Comparison of ENCODE assay signal across 15 mouse cellular contexts in the genomic region with DNA sequence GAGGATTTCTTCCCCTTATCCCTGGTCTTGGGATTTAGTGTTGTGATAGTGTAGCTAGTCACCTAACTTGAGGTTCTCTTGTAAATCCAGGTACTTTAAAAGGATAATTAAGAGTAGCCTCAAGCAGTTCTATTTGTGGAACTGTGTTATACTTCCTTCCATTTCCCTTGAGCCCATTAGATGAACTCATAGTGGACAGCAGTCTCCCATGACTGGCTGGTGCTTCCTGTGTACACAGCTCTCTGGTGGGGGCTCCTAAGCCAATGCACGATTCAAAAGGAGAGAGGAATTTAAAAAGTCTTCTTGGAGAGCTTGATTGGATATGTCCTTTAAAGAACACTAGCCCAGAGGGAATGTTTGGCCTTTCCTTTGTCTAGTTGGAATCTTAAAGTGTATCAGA. TPM values are rescaled to one million over a fixed set of nuclear protein-coding genes. Genes with fewer than 3 reads are reported as not detected.
DNase-seq lines count a peak whose midpoint lies in the region; ATAC-seq and TF ChIP-seq lines count a peak whose summit lies in the region.
"Had no signal": no experiment of that assay in that cellular context is flagged by ENCODE, and none has a peak within 500 bp of the region (broad histone marks: within the 10 kb centered on the region; RNA-seq: fewer than 3 reads in every experiment).

No protein-coding gene starts in this region.

- no peak overlapping the region for H3K9ac ChIP-seq in heart, adult 2 months (ENCODE audit: low read depth, low read length)
- H3K9ac ChIP-seq in kidney, embryonic 15.5 days = no peak overlapping the region
- no peak overlapping the region for H3K9ac ChIP-seq in CH12.LX (ENCODE audit: insufficient read depth, low read depth)
- H3K9ac ChIP-seq: forebrain, embryonic 13.5 days; midbrain, embryonic 13.5 days had no signal

- no peaks in the 10 kb centered on the region for H3K27me3 ChIP-seq in heart, adult 2 months (ENCODE audit: control insufficient read depth, insufficient read depth, low read length)
- H3K27me3 ChIP-seq in kidney, embryonic 15.5 days = no peaks in the 10 kb centered on the region
- no peaks in the 10 kb centered on the region for H3K27me3 ChIP-seq in CH12.LX (replicated peaks)
- H3K27me3 ChIP-seq: forebrain, embryonic 13.5 days; midbrain, embryonic 13.5 days had no signal

- dilution Hi-C loops in CH12.LX (cut with MboI; ENCODE audit: extremely low pct_ligation_motif_present, extremely low pct_unique_long_range_greater_than_20kb, low sequenced_read_pairs) = no loop called here

- no peak for TF ChIP-seq CTCF in heart, adult 2 months (IDR thresholded peaks at IDR 0.05)
- no peak for TF ChIP-seq CTCF in CH12.LX (conservative IDR thresholded peaks at IDR 0.05 in 1 of 2, IDR thresholded peaks at IDR 0.05 in 1 of 2; ENCODE audit: low read depth in 2 of 2, low read length in 2 of 2)

- H3K79me2 ChIP-seq in heart, adult 2 months (replicated peaks; ENCODE audit: control insufficient read depth, insufficient read depth, low read length) = peaks cover 5% of the 10 kb centered on the region; the same call in 1 of the 2 replicates
- peaks cover 21% of the 10 kb centered on the region for H3K79me2 ChIP-seq in CH12.LX (replicated peaks; ENCODE audit: control insufficient read depth, extremely low read depth, insufficient read depth, poor library complexity, severe bottlenecking)

- no peaks in the 10 kb centered on the region for H3K9me3 ChIP-seq in kidney, embryonic 15.5 days (replicated peaks)
- H3K9me3 ChIP-seq in CH12.LX (replicated peaks; ENCODE audit: low read length) = no peaks in the 10 kb centered on the region
- H3K9me3 ChIP-seq: forebrain, embryonic 13.5 days; G1E; midbrain, embryonic 13.5 days had no signal

- intact Hi-C loops in heart, adult 2 months (cut with DNase I) = loop anchor here (5.0 kb wide), 1 partner anchor 36 kb away; no protein-coding TSS in a partner anchor
- intact Hi-C loops in heart, postnatal 10 days (cut with DNase I) = loop anchor here (5.0 kb wide), 1 partner anchor 36 kb away; no protein-coding TSS in a partner anchor

- H3K27ac ChIP-seq in heart, adult 2 months = peak overlapping the region; percentile 57
- peak overlapping the region; percentile 15; the same call in 1 of the 2 replicates for H3K27ac ChIP-seq in kidney, embryonic 15.5 days
- no peak overlapping the region for H3K27ac ChIP-seq in CH12.LX (ENCODE audit: insufficient read depth, low read depth)
- H3K27ac ChIP-seq: forebrain, embryonic 13.5 days; midbrain, embryonic 13.5 days had no signal

- in situ Hi-C loops in CH12.LX (cut with MboI; ENCODE audit: low pct_ligation_motif_present, low pct_unique_long_range_greater_than_20kb, low sequenced_read_pairs) = no loop called here

- DNase-seq in heart, adult 2 months = no peak
- DNase-seq in heart, postnatal 4 days = no peak
- DNase-seq in kidney, postnatal 36 days = no peak
- peak; percentile 9 for DNase-seq in CH12.LX (ENCODE audit: extremely low read depth)
- DNase-seq in heart, postnatal 10 days = peak; percentile 9 to 17
- no peak for DNase-seq in c-Kit-positive CD71-positive TER-119-positive erythroid progenitor cells, embryonic 14.5 days (ENCODE audit: low spot score)
- DNase-seq in thymus, postnatal 10 days (ENCODE audit: low spot score in 2 of 2) = no peak
- DNase-seq: adrenal gland, adult 8-10 months; cerebellum, adult 8-10 months; kidney, postnatal 4 days; layer of hippocampus, postnatal 36 days had no signal

- H3K36me3 ChIP-seq in heart, adult 2 months (ENCODE audit: control insufficient read depth, insufficient read depth, low read length) = peaks cover 18% of the 10 kb centered on the region
- peaks cover 14% of the 10 kb centered on the region; the same call in 1 of the 2 replicates for H3K36me3 ChIP-seq in kidney, embryonic 15.5 days
- peaks cover 2 to 36% of the 10 kb centered on the region in 2 experiments for H3K36me3 ChIP-seq in CH12.LX (replicated peaks in 1 of 2; ENCODE audit: control insufficient read depth in 1 of 2, insufficient read depth in 1 of 2, low read length in 1 of 2)
- H3K36me3 ChIP-seq: midbrain, embryonic 13.5 days had no signal

- H3K4me1 ChIP-seq in heart, adult 2 months (ENCODE audit: control insufficient read depth, insufficient read depth, low read length) = peaks cover 9% of the 10 kb centered on the region
- H3K4me1 ChIP-seq in kidney, embryonic 15.5 days = peaks cover 7% of the 10 kb centered on the region
- H3K4me1 ChIP-seq in CH12.LX (ENCODE audit: control insufficient read depth in 1 of 2, insufficient read depth in 2 of 2) = peaks cover 3 to 14% of the 10 kb centered on the region in 2 experiments; a peak in 3 of 4 replicates
- H3K4me1 ChIP-seq: forebrain, embryonic 13.5 days had no signal

- no peak overlapping the region for H3K4me3 ChIP-seq in heart, adult 2 months
- no peak overlapping the region for H3K4me3 ChIP-seq in kidney, embryonic 15.5 days (replicated peaks)
- H3K4me3 ChIP-seq in CH12.LX (replicated peaks in 1 of 3; ENCODE audit: low read depth in 2 of 3, low read length in 2 of 3, poor library complexity in 1 of 3) = no peak overlapping the region
- H3K4me3 ChIP-seq: forebrain, embryonic 13.5 days; midbrain, embryonic 13.5 days had no signal

- no peak overlapping the region for H3K4me2 ChIP-seq in kidney, embryonic 15.5 days
- no peak overlapping the region for H3K4me2 ChIP-seq in CH12.LX (ENCODE audit: insufficient read depth, low read depth, poor library complexity, severe bottlenecking)
- H3K4me2 ChIP-seq: forebrain, embryonic 13.5 days; midbrain, embryonic 13.5 days had no signal

- no peak for ATAC-seq in kidney, embryonic 15.5 days (replicated peaks; ENCODE audit: low FRiP score)
- ATAC-seq: forebrain, embryonic 13.5 days; midbrain, embryonic 13.5 days had no signal

- 7% methylated on average over 1 of the region's 1 CpGs for WGBS in heart, adult 2 months
- WGBS in kidney, embryonic 15.5 days = 40% methylated on average over 1 of the region's 1 CpGs

- TF ChIP-seq RAD21 in CH12.LX (IDR thresholded peaks at IDR 0.05; ENCODE audit: low read depth, low read length) = no peak

- TF ChIP-seq EP300 in heart, adult 2 months (IDR thresholded peaks at IDR 0.05; ENCODE audit: insufficient read depth, low read depth, low read length) = no peak
- TF ChIP-seq EP300 in CH12.LX (IDR thresholded peaks at IDR 0.05; ENCODE audit: low read length) = no peak

- no peak for TF ChIP-seq POLR2A in heart, adult 2 months (IDR thresholded peaks at IDR 0.05; ENCODE audit: insufficient read depth, low read depth, low read length)
- no peak for TF ChIP-seq POLR2A in CH12.LX (IDR thresholded peaks at IDR 0.05; ENCODE audit: low read depth, low read length)

TF ChIP-seq in CH12.LX, 34 proteins besides CTCF, POLR2A, EP300 and RAD21:
- TF ChIP-seq KAT2A (IDR thresholded peaks at IDR 0.05; ENCODE audit: insufficient replicate concordance, low read length) (no peak), CHD2 (IDR thresholded peaks at IDR 0.05; ENCODE audit: low read length) (no peak), UBTF (IDR thresholded peaks at IDR 0.05; ENCODE audit: low read depth, low read length) (no peak), MEF2A (IDR thresholded peaks at IDR 0.05; ENCODE audit: borderline replicate concordance, low read depth, low read length) (no peak), JUND (conservative IDR thresholded peaks at IDR 0.05; ENCODE audit: low read depth, low read length) (no peak), TCF12 (IDR thresholded peaks at IDR 0.05; ENCODE audit: low read depth, low read length) (no peak), MXI1 (IDR thresholded peaks at IDR 0.05; ENCODE audit: low read depth, low read length) (no peak), USF1 (IDR thresholded peaks at IDR 0.05; ENCODE audit: low read depth, low read length) (no peak), ZC3H11A (IDR thresholded peaks at IDR 0.05; ENCODE audit: low read depth, low read length) (no peak), MAFK (IDR thresholded peaks at IDR 0.05; ENCODE audit: insufficient replicate concordance, low read length) (no peak), SIN3A (IDR thresholded peaks at IDR 0.05; ENCODE audit: low read length) (no peak), SMC3 (IDR thresholded peaks at IDR 0.05; ENCODE audit: low read depth, low read length) (no peak)
TF ChIP-seq in CH12.LX: peak in this region for 0.

RNA-seq across cellular contexts. Expression of a gene that starts 39.6 kb away (rescaled TPM):
- total RNA-seq in heart, adult 2 months (2021) = 10 to 100 TPM; 38.3 to 39.0 TPM
- polyA plus RNA-seq in heart, adult 2 months (2012; rRNA removed) = 20.4 and 39.3 TPM in 2 replicates
- 10 to 100 TPM; 51.8 to 55.9 TPM for total RNA-seq in heart, postnatal 4 days (2021)
- polyA plus RNA-seq in kidney, embryonic 15.5 days (2015; fragmentation: Nextera tagmentation; extraction: Ambion mirVana) = 45.4 TPM in 2 replicates
- total RNA-seq in CH12.LX (2012; rRNA removed) (29.5 and 32.9 TPM in 2 replicates), CH12.LX (2014; rRNA removed) (39.6 and 40.8 TPM in 2 replicates)
- polyA plus RNA-seq in CH12.LX (2012; ENCODE audit: insufficient read length, low read depth) = 54.7 and 60.4 TPM in 2 replicates
- 10 to 100 TPM; 53.2 to 53.6 TPM for total RNA-seq in heart, postnatal 10 days (2021)

RNA-seq across cellular contexts. Expression of a gene that starts 50.4 kb away (rescaled TPM):
- 1 to 10 TPM; 3.2 to 4.6 TPM for total RNA-seq in heart, adult 2 months (2021)
- polyA plus RNA-seq in heart, adult 2 months (2012; rRNA removed) = 2.1 and 4.2 TPM in 2 replicates
- total RNA-seq in heart, postnatal 4 days (2021) = 1 to 10 TPM; 6.0 to 6.5 TPM
- 2.4 and 3.5 TPM in 2 replicates for polyA plus RNA-seq in kidney, embryonic 15.5 days (2015; fragmentation: Nextera tagmentation; extraction: Ambion mirVana)
- total RNA-seq in CH12.LX (2012; rRNA removed) (3.1 and 3.8 TPM in 2 replicates), CH12.LX (2014; rRNA removed) (2.9 and 3.5 TPM in 2 replicates)
- 8.9 and 9.2 TPM in 2 replicates for polyA plus RNA-seq in CH12.LX (2012; ENCODE audit: insufficient read length, low read depth)
- 1 to 10 TPM; 5.6 to 6.4 TPM for total RNA-seq in heart, postnatal 10 days (2021)

Comparison
In these comparisons a context has a peak if more than half of its experiments do, and no peak if none do; other contexts are left out.
1. DNase-seq: peak in CH12.LX (single experiment) and heart, postnatal 10 days (2 of 2); none in heart, adult 2 months (0 of 2), heart, postnatal 4 days (single experiment), kidney, postnatal 36 days (0 of 2), c-Kit-positive CD71-positive TER-119-positive erythroid progenitor cells, embryonic 14.5 days (single experiment) and thymus, postnatal 10 days (0 of 2).